Mouse (Mus musculus) embryonic facial prominence, embryonic 12.5 days (tissue): ENCODE data around the gene Ptgdr2. TPM values are rescaled to one million over a fixed set of nuclear protein-coding genes. Genes with fewer than 3 reads are reported as not detected.
A peak's percentile ranks its signal among the peaks of the same experiment; 100 is the strongest.

Source experiments
- ATAC-seq: fragments of 200-750 bp; cut with Nextera tagmentation; 2 replicates; pipeline ENCODE4 v1.8.0; 2017; ENCODE audit not compliant: insufficient number of reproducible peaks, insufficient read depth, low FRiP score, low TSS enrichment
- H3K27ac ChIP-seq: fragments of 300-500 bp; sonication (generic); 2 replicates; pipeline ENCODE4 v1.5.1; 2016; ENCODE audit warnings: mild to moderate bottlenecking
- H3K27me3 ChIP-seq: fragments of 300-500 bp; sonication (generic); 2 replicates; pipeline ENCODE4 v1.6.1; 2016; ENCODE audit warnings: mild to moderate bottlenecking, moderate library complexity
- H3K36me3 ChIP-seq: fragments of 300-500 bp; sonication (generic); 2 replicates; pipeline ENCODE4 v1.6.1; 2016; ENCODE audit warnings: mild to moderate bottlenecking
- H3K4me1 ChIP-seq: fragments of 300-500 bp; sonication (generic); 2 replicates; pipeline ENCODE4 v1.6.1; 2016
- H3K4me2 ChIP-seq: fragments of 300-500 bp; sonication (generic); replicated peaks from 2 replicates; pipeline ENCODE4 v1.6.1; 2016; ENCODE audit warnings: mild to moderate bottlenecking, moderate library complexity
- H3K4me3 ChIP-seq: fragments of 300-500 bp; sonication (generic); 2 replicates; pipeline ENCODE4 v1.5.1; 2016; ENCODE audit warnings: mild to moderate bottlenecking
- H3K9ac ChIP-seq: fragments of 300-500 bp; sonication (generic); 2 replicates; pipeline ENCODE4 v1.6.1; 2016; ENCODE audit warnings: mild to moderate bottlenecking, moderate library complexity
- H3K9me3 ChIP-seq: fragments of 300-500 bp; sonication (generic); 2 replicates; pipeline ENCODE4 v1.6.1; 2016; ENCODE audit warnings: mild to moderate bottlenecking, moderate library complexity
- WGBS: fragments of 180-500 bp; shearing (Covaris S2); methylation state at CpG from one replicate; pipeline ENCODE4 v1.1.7; 2016; 5-methylcytosine and 5-hydroxymethylcytosine counted together
- polyA plus RNA-seq: library from polyadenylated mRNA; unstranded; fragments of >200 nt; fragmentation: Nextera tagmentation; extraction: Ambion mirVana; gene quantifications from 2 replicates; pipeline ENCODE4 v1.2.1, GENCODE M21; 2016

Gene Ptgdr2
- 0.14 and 0.18 TPM in 2 replicates for polyA plus RNA-seq

DNA sequence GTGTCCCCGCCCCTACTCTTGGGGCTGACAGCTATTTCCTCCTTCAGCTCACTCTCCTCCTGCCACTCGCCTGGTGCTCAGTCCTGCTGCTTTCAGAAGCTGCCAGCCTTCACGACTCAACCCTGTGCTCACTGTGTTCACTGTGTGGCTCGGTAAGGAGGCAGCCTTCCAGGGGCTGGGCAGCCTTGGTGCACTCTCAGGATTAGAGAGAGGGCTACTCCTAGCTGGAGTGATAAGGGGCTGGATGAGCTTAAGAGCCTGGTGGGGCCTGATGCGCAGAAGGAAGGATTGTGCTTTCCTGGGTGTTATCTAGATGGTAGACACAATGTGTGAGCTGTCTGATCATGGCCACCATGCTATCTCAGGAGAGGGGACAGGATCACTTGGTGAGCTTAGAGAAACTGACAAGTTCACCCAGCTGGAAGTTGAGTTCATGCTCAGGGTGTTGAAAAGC, at the start of gene Ptgdr2:
Ptgdr2 (plus strand) TSS at position 51 of the 454 bp plus-strand sequence.
- Histone ChIP-seq H3K27ac (no peak within 1 kb of the TSS), H3K36me3 (peaks cover 4% of the 10 kb centered on the region; the same call in 1 of the 2 replicates), H3K9ac (no peak within 1 kb of the TSS), H3K4me2 (no peak within 1 kb of the TSS), H3K4me1 (peaks cover 6% of the 10 kb centered on the region), H3K27me3 (no peaks in the 10 kb centered on the region), H3K9me3 (no peaks in the 10 kb centered on the region), H3K4me3 (no peak within 1 kb of the TSS)
- WGBS = 58% methylated on average over 5 of the region's 5 CpGs
- no peak for ATAC-seq

- Histone ChIP-seq H3K9me3 (no peaks in the 10 kb centered on the region), H3K27me3 (no peaks in the 10 kb centered on the region), H3K36me3 (0 out of 2 replicates have a peak, but pooled peaks cover under 1% of the 10 kb centered on the region), H3K27ac (no peak overlapping the region), H3K4me2 (no peak overlapping the region), H3K4me3 (no peak overlapping the region), H3K9ac (no peak overlapping the region), H3K4me1 (peaks cover 12% of the 10 kb centered on the region)
- ATAC-seq = no peak
- WGBS = 92% methylated on average over 3 of the region's 3 CpGs
Measured at GRCm38 (mm10) chr19:10892201-10892600, 44.8 kb upstream of the Ptgdr2 start.

GRCm38 (mm10) chr19:10895016-10895528, 41.9 kb upstream of the Ptgdr2 start, which contains the start of gene Prpf19:
TSS of gene Prpf19 (plus strand) at chr19:10895231.
- Histone ChIP-seq H3K36me3 (peaks cover 27% of the 10 kb centered on the region), H3K4me2 (peak within 1 kb of the TSS; percentile 80), H3K4me1 (peaks cover 12% of the 10 kb centered on the region), H3K4me3 (peak within 1 kb of the TSS; percentile 91), H3K9me3 (no peaks in the 10 kb centered on the region), H3K27ac (peak within 1 kb of the TSS; percentile 94), H3K27me3 (no peaks in the 10 kb centered on the region), H3K9ac (peak within 1 kb of the TSS; percentile 94)
- ATAC-seq = peak; percentile 83
- under 1% methylated on average over 43 of the region's 43 CpGs for WGBS

GRCm38 (mm10) chr19:10895708-10896107, 41.3 kb upstream of the Ptgdr2 start:
- Histone ChIP-seq H3K4me1 (peaks cover 12% of the 10 kb centered on the region), H3K27me3 (no peaks in the 10 kb centered on the region), H3K4me3 (peak overlapping the region; percentile 91), H3K9me3 (no peaks in the 10 kb centered on the region), H3K36me3 (peaks cover 34% of the 10 kb centered on the region), H3K4me2 (peak overlapping the region; percentile 80), H3K27ac (peak overlapping the region; percentile 94), H3K9ac (peak overlapping the region; percentile 94)
- ATAC-seq = no peak
- under 1% methylated on average over 16 of the region's 16 CpGs for WGBS

- 87% methylated on average over 7 of the region's 7 CpGs for WGBS
- H3K9me3 ChIP-seq = no peaks in the 10 kb centered on the region
- peak overlapping the region; percentile 94 for H3K9ac ChIP-seq
- no peaks in the 10 kb centered on the region for H3K27me3 ChIP-seq
- ATAC-seq = no peak
- H3K4me2 ChIP-seq = peak overlapping the region; percentile 80
- no peak overlapping the region for H3K27ac ChIP-seq
- peaks cover 44% of the 10 kb centered on the region for H3K36me3 ChIP-seq
- H3K4me1 ChIP-seq = peaks cover 12% of the 10 kb centered on the region
- H3K4me3 ChIP-seq = peak overlapping the region; percentile 91; the same call in 1 of the 2 replicates
Measured at GRCm38 (mm10) chr19:10896849-10897248, 40.1 kb upstream of the Ptgdr2 start.

DNA sequence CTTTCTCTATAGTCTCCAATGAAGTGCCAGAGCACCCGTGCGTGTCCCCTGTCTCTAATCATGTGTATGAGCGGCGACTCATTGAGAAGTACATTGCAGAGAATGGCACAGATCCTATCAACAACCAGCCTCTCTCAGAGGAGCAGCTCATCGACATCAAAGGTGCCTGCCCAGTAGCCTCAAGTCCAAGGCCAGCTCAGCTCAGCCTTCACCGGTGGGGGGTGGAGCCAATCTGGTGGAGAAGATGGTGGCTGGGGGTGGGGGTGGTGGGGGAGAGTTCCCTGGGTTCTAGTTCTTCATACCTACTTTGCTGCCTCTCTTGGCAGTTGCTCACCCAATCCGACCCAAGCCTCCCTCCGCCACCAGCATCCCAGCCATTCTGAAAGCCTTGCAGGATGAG, 39.5 kb upstream of the Ptgdr2 start:
- WGBS = 88% methylated on average over 8 of the region's 8 CpGs
- Histone ChIP-seq H3K4me2 (no peak overlapping the region), H3K9me3 (no peaks in the 10 kb centered on the region), H3K9ac (no peak overlapping the region), H3K4me3 (no peak overlapping the region), H3K4me1 (peaks cover 12% of the 10 kb centered on the region), H3K27ac (no peak overlapping the region), H3K27me3 (no peaks in the 10 kb centered on the region), H3K36me3 (peaks cover 51% of the 10 kb centered on the region)
- no peak for ATAC-seq

GRCm38 (mm10) chr19:10900315-10900714, 36.6 kb upstream of the Ptgdr2 start:
- H3K4me1 ChIP-seq = peaks cover 12% of the 10 kb centered on the region
- no peak for ATAC-seq
- no peaks in the 10 kb centered on the region for H3K27me3 ChIP-seq
- no peaks in the 10 kb centered on the region for H3K9me3 ChIP-seq
- 84% methylated on average over 6 of the region's 6 CpGs for WGBS
- no peak overlapping the region for H3K4me2 ChIP-seq
- peaks cover 79% of the 10 kb centered on the region for H3K36me3 ChIP-seq
- no peak overlapping the region for H3K4me3 ChIP-seq
- H3K27ac ChIP-seq = no peak overlapping the region
- no peak overlapping the region for H3K9ac ChIP-seq

- Histone ChIP-seq H3K27me3 (no peaks in the 10 kb centered on the region), H3K4me1 (peaks cover 9% of the 10 kb centered on the region), H3K9ac (no peak overlapping the region), H3K4me2 (no peak overlapping the region), H3K4me3 (no peak overlapping the region), H3K36me3 (peaks cover 86% of the 10 kb centered on the region), H3K27ac (no peak overlapping the region), H3K9me3 (no peaks in the 10 kb centered on the region)
- 91% methylated on average over 5 of the region's 5 CpGs for WGBS
- no peak for ATAC-seq
Measured at GRCm38 (mm10) chr19:10901046-10901445, 35.9 kb upstream of the Ptgdr2 start.

DNA sequence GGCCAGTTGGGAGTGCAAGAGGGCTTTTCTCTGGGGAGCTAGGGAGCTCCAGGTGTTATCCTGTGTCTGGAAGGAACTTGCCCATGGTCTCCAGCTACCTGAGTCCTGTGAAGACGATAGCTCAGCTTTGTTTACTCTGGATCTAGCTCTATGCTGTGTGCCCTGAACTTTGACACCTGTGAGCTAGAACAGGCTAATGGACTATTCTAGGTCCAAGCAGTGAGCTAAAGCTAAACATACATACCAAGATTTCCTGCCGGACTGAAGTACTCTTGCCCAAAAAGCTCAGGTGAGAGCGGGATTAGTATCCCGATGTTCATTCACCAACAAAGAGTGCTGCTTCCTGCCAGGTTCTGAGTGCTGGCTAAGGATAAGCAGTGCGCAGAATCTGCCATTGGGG, 32.4 kb upstream of the Ptgdr2 start:
- Histone ChIP-seq H3K4me1 (no peaks in the 10 kb centered on the region), H3K4me3 (no peak overlapping the region), H3K9ac (no peak overlapping the region), H3K27ac (peak overlapping the region; percentile 55; the same call in 1 of the 2 replicates), H3K36me3 (peaks cover 89% of the 10 kb centered on the region), H3K9me3 (no peaks in the 10 kb centered on the region), H3K4me2 (no peak overlapping the region), H3K27me3 (no peaks in the 10 kb centered on the region)
- 93% methylated on average over 5 of the region's 5 CpGs for WGBS
- ATAC-seq = no peak

- H3K36me3 ChIP-seq = peaks cover 83% of the 10 kb centered on the region
Measured at GRCm38 (mm10) chr19:10904927-10905727, 31.8 kb upstream of the Ptgdr2 start.

DNA sequence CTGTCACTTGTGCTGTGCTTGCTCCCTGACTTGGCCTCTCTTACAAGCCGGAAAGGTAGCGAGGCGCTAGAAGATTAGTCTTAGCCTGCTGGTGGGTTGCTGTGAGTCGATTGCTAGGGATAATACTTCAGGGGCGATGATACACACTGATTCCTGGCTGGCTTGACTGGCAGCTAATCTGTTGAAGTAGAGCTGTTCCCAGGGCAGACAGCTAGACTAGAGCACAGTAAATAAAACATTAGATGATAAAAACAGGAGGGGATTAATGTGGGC, 31.3 kb upstream of the Ptgdr2 start:
- Histone ChIP-seq H3K9me3 (no peaks in the 10 kb centered on the region), H3K27me3 (no peaks in the 10 kb centered on the region), H3K9ac (no peak overlapping the region), H3K27ac (peak overlapping the region; percentile 68), H3K4me2 (no peak overlapping the region), H3K4me1 (no peaks in the 10 kb centered on the region), H3K36me3 (peaks cover 78% of the 10 kb centered on the region), H3K4me3 (no peak overlapping the region)
- WGBS = 87% methylated on average over 5 of the region's 5 CpGs
- ATAC-seq = no peak

More at GRCm38 (mm10) chr19:10904927-10905727, 31.8 kb upstream of the Ptgdr2 start:
- ATAC-seq = peak; percentile 73; the same call in 1 of the 2 replicates
- Histone ChIP-seq H3K27me3 (no peaks in the 10 kb centered on the region), H3K4me2 (no peak overlapping the region), H3K4me1 (no peaks in the 10 kb centered on the region), H3K9me3 (no peaks in the 10 kb centered on the region), H3K4me3 (no peak overlapping the region), H3K9ac (no peak overlapping the region), H3K27ac (peak overlapping the region; percentile 68)
- 57% methylated on average over 7 of the region's 7 CpGs for WGBS

- 53% methylated on average over 3 of the region's 3 CpGs for WGBS
- peaks cover 56% of the 10 kb centered on the region for H3K36me3 ChIP-seq
- no peaks in the 10 kb centered on the region for H3K9me3 ChIP-seq
- no peak overlapping the region for H3K9ac ChIP-seq
- no peak for ATAC-seq
- no peak overlapping the region for H3K27ac ChIP-seq
- H3K27me3 ChIP-seq = no peaks in the 10 kb centered on the region
- no peak overlapping the region for H3K4me2 ChIP-seq
- no peaks in the 10 kb centered on the region for H3K4me1 ChIP-seq
- H3K4me3 ChIP-seq = no peak overlapping the region
Measured at GRCm38 (mm10) chr19:10907891-10908290, 29.1 kb upstream of the Ptgdr2 start.
